Mouse (Mus musculus) kidney, adult 9 months (tissue): ENCODE data around the gene Cltrn.

Experiments used
- DNase-seq: peaks from one replicate; pipeline ENCODE4 v3.0.0; 2022

The Cltrn gene

GRCm38 (mm10) chrX:164145463-164146250 is 57.0 kb downstream of the Cltrn start:
- DNase-seq, result no peak

DNA sequence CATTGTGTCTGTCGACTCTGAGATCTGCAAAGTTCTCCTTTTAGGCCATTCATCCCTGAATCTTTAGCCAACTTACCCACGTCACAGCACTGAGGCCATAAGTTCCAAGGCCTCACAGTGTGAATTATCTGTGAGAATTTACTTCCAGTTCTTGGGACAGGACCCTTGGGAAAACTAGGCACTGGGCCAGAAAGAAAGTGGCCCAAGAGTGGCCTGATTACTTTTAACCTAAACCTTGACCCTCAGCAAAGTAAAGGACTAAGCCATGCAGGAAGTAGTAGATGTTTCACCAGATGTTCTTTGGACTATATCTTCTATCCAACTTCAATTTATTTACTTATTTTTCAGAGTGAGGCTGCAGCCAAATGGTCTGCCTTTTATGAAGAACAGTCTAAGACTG is 64.1 kb downstream of the Cltrn start:
- peak; percentile 71 for DNase-seq

DNA sequence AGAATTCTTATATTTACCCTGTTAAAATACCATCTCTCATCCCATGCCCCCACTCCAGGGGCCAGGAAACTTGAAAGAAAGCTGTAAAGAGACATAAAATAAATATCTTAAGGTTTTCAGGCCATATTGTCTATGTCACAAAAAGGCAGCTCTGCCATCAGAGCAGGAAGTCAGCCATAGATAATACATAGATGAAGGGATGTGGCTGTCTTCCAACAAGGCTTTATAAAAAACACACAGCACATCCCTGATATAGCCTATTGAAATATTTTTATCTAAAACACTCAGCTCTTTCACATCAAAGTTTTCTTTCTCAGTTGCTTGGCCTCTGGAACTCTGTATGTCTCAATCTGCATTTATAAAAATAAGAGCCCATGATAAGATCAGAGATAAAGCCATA is 65.0 kb downstream of the Cltrn start:
- no peak for DNase-seq

DNA sequence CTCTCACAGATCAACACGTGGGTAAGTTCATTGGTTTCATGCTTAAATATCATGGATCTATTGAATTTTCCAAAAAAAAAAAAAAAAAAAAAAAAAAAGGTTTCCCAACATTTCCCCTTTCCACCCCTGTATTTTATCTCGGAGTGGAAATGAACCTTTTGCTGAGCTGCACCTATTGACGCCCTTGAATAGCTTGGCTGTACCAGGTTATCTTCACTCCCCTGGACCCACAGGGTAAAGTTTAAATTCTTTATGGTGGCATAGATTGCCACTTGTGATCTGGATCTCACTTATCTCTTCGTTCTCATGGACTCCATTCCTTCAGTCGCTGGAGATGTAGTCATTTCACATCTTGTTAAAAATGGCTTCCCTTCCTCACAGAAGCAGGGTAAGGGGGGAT is 66.0 kb downstream of the Cltrn start:
- DNase-seq, result no peak

DNA sequence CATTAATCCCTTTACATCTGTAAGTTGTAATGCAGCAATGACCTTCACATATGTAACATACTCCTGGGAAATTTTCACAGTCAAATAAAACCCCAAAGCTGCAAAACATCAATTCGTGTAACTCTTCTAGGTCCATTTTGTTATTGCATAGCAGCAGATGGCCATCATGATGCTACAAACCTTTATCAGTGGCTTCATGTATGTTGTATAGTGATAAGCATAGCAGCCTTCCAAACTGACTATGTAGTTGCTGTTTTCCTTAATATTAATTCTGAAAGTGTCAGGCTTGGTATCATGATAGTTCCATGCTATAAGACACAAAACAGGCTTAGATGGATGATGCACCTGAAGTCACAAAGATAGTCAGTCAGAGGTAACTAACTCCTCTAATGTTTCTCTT is 76.1 kb downstream of the Cltrn start:
- no peak for DNase-seq
